Mouse (Mus musculus) left cerebral cortex, postnatal 36 days (tissue): ENCODE measurements around the gene Acd. TPM values are rescaled to one million over a fixed set of nuclear protein-coding genes. Genes with fewer than 3 reads are reported as not detected.

Experiments used
- DNase-seq, 2 experiments: peaks; one replicate each; pipeline ENCODE4 v3.0.0; 2021 to 2022; ENCODE audit warnings: low spot score in 2 of 2, mixed read lengths in 1 of 2
- intact Hi-C: fragments of 180-260 bp; cut with DNase I; formaldehyde crosslinking; loops from one replicate; pipeline ENCODE4 v1.15.1; 2025
- total RNA-seq, 2 experiments: library from RNA; stranded (reverse); gene quantifications; 2 replicates each; pipeline ENCODE4 v1.2.3; 2021

The Acd gene
- 10 to 100 TPM; 45.8 to 50.6 TPM for total RNA-seq

DNA sequence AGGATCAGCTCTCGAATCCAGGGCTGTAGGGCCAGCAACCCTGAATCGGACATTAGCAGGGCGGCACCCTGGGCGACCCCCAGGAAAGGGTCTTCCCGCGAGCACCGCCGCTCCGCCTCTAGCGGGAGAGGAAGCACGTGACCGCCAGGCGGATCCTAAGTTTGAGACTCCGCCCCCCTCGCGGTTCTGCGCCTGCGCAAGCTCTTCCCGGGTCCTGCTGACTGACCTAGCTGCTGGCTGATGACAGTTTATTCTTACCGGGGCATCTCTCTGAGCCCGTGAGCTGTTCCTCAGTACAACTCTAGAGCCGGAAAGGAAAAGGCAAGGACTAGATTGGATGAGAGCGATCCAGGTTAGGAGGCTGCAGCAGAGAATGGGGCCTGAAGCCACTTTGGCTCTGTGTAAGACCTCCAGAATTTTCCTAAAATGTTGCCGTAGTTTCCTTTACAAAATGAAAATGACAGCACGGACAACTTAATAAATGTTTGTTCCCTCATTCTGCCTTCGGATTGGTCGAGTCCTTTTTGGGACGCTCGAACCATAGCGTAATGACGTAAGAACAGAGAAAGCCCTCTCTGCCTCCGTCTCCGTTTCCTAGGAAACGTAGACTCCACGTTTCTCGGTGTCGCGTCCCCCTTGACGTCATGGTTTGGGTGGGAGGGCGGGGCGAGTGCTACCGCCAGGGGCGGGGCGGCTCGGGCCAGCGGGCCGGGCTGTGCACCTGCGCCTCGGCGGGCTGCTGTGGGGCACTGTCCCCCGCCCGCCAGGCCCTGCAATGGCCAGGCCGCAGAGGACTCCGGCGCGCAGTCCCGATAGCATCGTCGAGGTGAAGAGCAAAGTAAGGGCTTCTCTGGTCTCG lies at the start of gene Acd, which contains the start of gene Pard6a:
Acd (minus strand) TSS at position 137 of the 859 bp plus-strand sequence.
Pard6a (plus strand) TSS at position 183 of the 859 bp plus-strand sequence.
- DNase-seq = peak; percentile 93 to 94
- intact Hi-C loops = loop anchor here (5.0 kb wide), 1 partner anchor 79 kb away; no protein-coding TSS in a partner anchor

DNA sequence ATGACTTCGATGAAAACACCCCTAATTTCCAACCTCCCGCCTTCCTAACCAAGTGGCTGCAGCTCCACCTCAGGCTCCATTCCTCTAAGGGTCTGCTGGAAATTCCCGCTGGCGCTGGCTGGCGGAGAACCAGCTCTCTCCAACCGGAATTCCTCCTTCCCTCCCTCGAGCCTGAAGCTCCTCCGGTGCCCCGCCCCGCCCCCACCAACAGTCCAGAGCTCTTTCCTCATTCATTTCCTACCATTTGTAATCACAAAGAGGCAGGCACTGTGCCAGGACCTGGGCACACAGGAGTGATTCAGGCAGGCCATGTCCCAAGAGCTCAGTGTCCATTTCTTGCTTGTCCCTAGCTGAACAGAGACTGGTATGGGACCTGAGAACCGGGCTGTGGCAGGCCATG lies 49.7 kb upstream of the Acd start:
- DNase-seq = no peak
- intact Hi-C loops = no loop called here

DNA sequence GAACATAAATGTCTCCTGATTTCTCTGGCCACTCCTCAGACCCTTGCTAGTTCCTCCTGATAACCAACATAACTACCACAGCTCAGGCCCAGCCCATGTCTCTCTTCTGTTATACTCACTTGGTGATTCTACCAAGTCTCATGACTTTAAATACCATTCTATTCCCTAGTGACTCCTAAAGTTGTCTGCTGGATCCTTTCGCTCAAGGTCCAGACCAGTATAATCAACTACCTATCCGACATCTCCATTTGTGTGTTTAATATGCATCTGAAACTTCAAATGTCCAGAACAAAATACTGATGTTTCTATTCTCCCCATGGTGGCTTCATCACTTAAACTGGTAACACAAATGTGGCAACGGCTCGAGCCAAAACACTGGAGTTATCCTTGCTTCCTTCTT lies 42.4 kb upstream of the Acd start:
- no peak for DNase-seq

DNA sequence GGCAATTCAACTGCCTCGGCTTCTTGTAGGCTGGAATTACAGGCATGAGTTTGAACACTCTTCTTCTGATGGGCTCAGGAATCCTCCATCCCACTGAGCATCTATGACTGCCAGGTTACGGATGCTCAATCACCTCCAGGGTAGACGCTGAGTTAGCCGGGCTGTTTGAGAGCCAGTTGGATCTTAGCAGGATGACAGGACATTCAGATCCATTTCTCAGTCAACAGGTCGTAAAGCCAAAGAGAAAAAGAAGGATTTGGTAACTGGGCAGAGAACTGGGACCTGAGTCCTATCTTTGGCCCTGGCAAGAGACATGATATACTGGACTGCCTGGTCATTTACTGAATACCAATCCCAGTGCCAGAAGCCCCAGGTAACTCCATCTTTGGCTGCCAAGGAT lies 38.3 kb upstream of the Acd start:
- intact Hi-C loops = no loop called here
- DNase-seq = no peak

More for the DNA sequence above, 42.4 kb upstream of the Acd start:
- intact Hi-C loops = no loop called here

DNA sequence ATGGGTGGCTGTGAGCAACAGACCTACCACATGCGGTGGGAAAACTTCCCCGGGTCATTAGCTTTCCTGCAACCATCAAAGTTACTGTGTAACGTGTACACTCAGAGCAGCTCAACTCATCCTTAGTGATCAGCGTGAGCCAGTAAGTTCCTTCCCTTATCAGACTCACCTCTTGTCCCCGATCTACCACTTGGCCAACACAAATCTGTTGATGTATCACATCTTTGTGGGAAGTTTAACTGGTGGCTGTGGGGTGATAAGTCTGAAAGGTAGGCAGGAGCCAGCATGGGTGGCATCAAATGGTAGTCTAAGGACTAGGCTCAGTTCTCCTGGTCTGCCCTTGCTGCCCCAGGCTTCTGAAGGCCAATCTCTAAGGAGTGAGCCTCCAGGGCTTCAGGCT lies 31.3 kb upstream of the Acd start:
- intact Hi-C loops = no loop called here
- no peak for DNase-seq

DNA sequence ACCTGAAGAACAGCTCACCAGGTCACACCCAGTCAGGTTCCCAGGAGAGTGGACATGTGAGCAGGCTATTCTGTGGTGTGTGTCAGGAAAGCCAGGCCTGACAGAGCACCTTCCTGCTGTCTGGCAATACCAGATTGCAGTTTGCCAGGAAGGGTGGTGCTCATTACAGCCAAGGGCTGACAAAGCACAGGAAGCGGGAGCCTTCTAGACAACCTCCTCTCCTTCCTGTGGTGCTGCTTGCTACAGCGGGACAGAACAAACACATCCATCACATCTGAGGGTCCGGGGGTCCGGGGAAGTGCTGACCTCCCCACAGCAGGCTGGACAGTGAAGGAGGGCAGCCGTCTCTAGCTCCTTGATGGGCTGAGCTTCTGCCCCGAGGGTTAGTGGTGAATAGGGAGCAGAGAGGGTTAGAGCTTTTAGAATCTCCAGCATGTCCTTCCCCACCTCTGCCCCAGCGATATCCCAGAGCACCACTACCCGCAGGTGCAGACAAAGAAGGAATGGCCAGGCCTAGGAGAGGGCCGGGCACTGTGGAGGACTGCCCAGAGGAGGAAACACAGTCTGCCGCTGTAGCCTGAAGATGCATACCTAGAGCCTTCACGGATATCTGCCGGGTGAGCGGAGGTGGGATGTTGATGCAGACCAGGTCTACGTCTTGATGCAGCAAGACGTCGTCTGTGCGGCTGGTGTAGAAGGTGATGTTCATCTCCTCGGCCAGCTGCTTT lies 26.7 kb upstream of the Acd start:
- DNase-seq = no peak

DNA sequence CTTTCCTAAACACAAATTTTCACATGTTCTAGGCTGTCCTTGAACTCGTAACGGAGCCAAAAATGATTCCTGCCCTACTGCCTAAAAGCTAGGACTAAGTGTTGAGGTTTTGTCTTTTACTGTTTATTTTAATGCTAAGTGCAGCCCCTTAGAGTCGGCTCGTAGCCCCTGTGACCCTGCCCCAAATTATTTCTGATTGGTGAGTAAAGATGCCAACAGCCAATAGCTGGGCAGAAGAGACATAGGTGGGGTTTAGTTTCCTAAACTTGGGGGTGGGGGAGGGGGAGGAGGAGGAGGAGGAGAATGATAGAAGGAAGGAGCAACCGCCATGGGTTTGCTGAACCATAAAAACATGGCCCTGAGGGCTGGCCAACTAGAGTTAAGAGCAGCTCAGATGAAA lies 24.8 kb upstream of the Acd start:
- intact Hi-C loops = no loop called here
- no peak for DNase-seq

More for the DNA sequence above, 26.7 kb upstream of the Acd start:
- intact Hi-C loops = no loop called here

DNA sequence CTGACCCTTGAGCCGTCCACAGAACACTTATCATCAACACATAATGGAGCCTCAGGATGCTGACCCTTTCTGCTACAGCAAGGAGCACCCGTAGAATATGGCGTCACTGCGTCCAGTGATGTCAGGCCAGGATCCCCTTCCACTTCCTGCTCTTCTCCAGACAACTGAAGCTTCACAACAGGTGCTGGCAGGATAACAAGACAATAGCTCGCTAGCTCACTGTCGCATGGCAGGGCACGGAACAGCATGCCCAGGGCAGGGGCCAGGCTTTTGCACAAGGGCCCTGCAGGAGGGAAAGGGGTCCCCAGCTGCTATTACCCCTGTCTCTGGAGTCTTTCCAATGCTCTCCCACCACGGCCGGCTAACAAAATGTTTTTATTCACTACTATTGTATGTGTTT lies 22.0 kb upstream of the Acd start:
- intact Hi-C loops = no loop called here
- DNase-seq = no peak

DNA sequence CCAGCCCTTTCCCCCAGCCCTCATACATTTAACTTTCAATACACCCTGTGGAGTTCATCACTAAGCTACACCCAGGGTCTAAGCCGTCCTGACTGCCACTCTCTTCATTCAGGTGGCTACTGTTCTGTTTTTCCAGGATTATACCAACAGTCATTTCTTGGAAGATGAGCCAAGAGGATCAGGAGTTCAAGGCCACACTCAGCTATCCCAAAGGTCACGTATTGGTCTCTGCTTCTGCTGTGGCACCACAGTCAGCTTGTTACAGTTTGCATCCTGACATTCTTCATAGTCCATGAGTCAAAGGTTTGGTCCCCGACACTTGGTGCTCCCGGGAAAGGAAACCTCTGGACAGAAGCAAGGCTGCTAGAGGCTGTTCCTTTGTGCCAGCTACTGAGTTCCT lies 18.7 kb upstream of the Acd start:
- intact Hi-C loops = loop anchor here (10.0 kb wide), 2 partner anchors 105 to 135 kb away; partner anchors contain the start of genes Cenpt, Ranbp10, Thap11 and Tsnaxip1
- no peak for DNase-seq

DNA sequence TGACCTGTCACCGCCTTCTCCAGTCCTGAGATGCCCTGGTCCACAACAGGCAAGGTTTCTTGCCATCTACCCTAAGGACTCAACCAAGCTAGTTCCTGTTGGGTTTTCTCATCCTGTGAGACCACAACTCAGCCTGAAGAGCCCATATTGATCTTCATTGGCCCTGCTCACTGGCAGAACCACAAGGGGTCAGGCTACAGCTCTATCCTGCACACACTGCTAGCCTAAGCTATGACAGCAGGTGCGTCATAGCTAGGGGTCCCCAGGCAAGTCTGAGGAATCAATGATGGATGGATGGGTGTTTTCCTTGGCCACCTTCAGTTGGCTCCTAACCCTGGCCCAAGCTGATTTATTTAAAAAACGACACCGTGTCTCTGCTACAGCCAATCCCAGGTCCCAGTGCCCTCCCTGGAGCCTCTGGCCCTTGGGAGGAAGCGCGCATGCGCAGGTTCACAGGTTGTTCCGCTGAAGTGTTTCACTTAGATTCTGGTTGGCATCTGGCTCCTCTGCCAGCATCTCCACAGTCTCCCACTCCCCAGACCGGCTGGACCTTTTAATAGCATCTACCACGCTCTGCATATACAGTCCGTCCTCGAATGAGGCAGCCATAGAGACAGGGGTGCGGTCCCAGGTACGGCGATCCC lies 15.5 kb upstream of the Acd start:
- intact Hi-C loops = loop anchor here (10.0 kb wide), 2 partner anchors 108 to 138 kb away; partner anchors contain the start of genes Cenpt, Ranbp10, Thap11 and Tsnaxip1
- DNase-seq = no peak

DNA sequence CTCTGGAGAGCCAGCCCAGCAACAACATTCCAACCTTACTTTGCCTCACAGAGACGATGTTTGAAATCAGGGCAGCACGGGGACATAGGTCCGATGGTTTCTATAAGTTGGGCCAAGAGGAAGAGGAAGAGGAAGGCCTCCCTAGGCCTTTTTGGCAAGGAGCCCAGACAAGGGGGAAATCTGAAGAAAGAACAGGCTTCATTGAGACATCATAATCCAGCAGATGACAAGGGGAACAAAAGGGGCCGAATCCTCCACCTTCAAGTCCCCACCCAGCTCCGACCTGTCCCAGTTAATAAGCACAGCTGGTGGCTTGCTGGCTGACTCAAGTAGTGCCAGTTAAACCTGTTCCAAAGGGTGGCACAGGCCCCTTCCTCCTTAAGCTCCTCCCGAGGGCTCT lies 14.1 kb upstream of the Acd start:
- intact Hi-C loops = loop anchor here (2.0 to 10.0 kb wide), 3 partner anchors 110 to 216 kb away; partner anchors contain the start of genes Cenpt, Ranbp10, Thap11 and Tsnaxip1
- no peak for DNase-seq

DNA sequence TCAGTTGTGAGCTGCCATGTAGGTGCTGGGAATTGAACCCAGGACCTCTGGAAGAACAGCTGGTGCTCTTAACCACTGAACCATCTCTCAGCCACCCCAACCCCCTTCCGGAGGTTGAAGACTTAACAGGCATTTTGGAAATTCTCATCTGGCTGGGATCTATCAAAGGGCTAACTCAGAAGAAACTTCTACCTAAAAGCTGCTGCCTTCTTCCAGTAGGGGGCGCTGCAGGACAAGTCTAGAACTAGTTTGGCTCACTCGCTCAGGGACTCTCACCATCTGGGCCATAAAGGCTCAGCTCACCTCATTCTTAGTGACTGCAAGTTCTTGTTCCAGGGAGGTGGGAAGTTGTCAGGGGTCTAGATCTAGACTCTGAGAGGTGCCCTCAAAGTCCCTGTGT lies 13.2 kb upstream of the Acd start:
- DNase-seq = peak; percentile 75 to 76
- intact Hi-C loops = loop anchor here (2.0 to 10.0 kb wide), 4 partner anchors 111 to 308 kb away; partner anchors contain the start of genes Cenpt, Ranbp10, Thap11 and Tsnaxip1

DNA sequence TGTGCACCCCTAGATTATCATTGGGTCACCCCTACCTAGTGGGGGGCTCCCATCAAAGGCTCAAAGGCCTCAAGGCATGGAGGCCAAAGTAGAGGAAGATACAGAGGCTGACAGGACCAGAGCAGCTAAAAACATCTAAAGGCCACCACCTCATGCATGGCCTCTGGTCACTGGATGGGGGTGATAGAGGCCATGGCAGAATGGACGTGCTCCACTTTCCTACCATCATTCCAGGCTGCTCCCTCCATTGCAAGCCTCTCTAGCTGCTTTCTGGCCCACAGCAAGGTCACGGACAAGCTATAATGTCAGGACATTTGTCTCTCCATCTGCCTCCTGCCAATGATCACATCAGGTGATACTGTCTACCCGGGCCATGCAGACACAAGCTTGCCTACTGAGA lies 11.4 kb upstream of the Acd start:
- intact Hi-C loops = loop anchor here (5.0 to 10.0 kb wide), 3 partner anchors 113 to 310 kb away; partner anchors contain the start of genes Cenpt, Ranbp10, Thap11 and Tsnaxip1
- no peak for DNase-seq

DNA sequence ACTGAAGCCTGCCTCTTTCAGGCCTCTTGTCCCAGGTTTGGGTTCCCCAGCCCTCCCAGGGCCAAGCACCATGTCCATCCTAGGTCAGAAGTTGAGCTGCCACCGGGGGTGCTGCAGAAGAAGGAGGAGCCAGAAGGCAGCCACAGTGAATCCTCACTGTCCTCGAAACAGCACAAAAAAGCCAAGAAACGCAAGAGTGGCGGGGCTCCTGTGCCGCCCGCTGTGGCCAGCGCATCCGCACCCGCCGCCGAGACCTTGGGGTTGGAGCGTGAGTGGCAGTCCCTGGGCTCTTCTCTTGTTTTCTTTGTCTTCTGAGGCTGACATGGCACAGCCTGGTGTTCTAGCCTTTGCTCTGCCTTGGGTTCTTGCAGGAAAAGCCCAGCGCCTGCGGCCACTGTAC lies 8.4 kb upstream of the Acd start:
- no peak for DNase-seq
- intact Hi-C loops = no loop called here

DNA sequence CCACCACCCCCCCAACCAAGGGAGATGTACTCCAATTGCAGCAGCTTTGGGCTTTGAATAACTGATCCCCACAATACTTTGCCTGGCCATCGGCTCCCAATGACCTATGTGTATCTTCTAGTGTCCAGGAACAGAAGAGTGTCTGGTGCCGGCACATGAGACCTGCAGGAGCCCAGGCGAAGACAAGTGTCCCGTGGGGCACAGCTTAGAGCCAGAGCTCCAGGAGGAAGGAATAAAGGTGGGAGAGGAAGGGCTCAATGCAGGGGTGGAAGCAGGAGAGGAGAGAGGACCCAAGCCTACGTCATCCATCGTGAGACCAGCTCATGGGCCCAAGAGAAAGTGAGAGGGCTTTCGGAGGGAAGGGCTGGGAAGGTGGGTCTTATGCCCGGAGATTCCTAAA lies 7.8 kb upstream of the Acd start:
- no peak for DNase-seq
- intact Hi-C loops = no loop called here

DNA sequence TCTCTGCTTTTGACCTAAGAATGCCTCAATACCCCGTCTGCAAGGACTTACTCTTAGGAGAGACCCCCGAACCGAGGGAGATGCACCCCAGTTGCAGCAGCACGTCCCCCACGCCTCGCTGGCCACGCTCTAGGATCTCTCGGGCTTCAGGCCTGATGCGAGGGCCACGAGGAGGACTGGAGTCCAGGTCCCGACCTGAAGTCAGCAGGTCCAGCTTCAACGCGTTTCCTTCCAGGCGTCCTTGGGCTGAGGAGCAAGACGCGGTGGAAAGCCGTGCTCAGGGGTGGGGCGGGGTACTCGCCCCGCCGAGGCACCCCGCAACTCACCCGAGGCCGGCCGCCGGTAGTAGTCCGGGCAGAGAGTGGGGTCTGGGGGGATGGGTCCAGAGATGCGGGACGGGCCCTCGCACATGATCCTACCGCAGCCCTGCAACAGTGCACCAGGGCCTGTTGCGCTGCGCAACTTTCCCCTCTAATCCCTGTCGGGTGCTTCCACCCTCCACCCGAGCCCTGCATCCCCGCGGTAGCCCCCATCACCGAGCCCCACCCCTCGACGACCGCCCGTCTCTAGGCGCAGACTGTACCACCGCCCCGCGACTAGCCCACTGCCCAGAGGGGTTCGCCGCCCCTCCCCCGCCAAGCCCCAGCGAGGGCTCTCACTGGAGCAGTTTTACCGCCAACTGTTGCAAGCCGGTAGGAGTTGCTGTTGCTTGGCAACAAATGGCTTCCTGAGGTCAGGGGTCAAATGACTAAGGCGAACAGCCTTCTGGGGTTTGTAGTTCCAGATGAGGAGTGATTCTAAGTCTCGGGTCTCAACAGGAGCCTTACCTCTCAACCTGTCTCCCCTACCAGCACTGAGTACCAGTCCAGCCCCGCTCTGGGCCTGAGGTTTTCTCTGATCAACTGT lies 6.8 kb upstream of the Acd start, which contains the start of the genes 4933405L10Rik and Enkd1:
4933405L10Rik (plus strand) TSS at position 158 of the 906 bp plus-strand sequence.
Enkd1 (minus strand) TSS at position 713 of the 906 bp plus-strand sequence.
- intact Hi-C loops = no loop called here
- DNase-seq = peak; percentile 73 to 83

DNA sequence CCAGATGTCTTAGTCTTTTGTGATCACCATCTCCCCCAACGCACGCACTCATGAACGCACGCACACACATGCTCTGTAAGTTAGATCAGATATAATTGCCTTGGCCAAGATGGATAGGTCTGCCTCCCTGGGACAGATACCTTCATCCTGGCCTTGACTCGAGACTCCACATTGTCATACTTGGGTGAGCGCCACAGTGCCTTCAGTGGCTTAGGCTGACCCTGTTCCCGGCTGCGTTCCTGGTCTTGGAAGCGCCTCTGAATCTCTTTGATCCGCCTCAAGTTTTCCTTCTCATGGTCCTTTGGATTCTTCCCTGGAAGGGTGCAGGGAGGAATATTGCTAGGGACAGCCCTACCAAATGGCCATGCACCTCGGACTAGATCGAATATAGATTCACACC lies 5.5 kb upstream of the Acd start:
- intact Hi-C loops = no loop called here
- no peak for DNase-seq

DNA sequence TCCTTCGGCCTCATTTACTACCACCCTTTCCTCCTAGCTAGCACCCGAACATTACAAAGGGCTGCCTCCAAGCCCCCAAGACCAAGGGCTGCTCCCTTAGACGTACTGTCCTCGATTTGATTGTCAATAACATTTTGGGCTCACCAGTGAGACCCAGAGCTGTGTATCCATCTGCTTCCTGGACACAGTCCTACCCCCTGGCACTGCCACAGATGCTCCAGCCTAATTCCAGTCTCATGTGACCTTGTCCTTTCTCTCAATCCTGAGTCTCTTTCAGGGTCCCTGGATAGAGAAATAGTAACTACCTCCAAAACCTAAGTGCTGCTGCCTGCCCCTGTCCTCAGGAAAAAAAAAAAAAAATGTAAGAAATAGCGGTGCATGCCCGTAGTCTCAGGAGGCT lies 4.1 kb upstream of the Acd start:
- intact Hi-C loops = loop anchor here (5.0 kb wide), 1 partner anchor 83 kb away; no protein-coding TSS in a partner anchor
- no peak for DNase-seq
